Comparison of ENCODE assay signal across 1 mouse cellular context in the genomic region with DNA sequence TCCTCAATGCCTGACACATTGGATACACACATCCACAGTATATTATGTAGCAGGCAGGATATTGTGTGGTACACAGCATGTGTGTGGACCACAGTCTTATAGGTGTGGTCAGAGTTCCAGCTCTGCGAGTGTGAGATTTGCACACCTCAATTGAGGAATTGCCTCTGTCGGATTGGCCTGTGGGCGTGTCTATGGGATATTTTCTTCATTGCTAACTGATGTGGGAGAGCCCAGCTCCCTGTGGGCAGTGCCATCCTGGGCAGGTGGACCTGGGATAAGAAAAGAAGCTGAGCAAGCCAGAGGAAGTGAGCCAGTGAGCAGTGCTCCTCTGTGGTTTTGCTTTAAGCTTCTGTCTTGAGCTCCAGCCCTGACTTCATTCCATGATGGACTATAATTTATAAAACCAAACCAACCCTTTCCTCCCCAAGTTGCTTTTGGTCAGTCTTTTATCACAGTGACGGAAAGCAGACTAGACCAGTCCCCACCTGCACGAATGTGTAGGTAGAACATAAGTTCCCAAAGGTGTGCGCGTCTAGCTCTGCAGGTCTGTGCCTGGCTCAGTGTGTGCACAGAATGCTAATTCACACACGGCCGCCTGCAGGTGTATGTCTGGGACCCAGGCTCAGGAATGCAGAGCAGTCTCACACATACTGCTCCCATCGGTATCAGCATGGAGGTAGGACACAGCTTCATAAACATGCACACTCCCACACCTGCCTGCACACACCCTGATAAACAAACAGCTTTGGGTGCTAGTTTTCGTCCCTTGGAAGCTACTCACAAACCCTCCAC.
TF ChIP-seq lines count a peak whose summit lies in the region.

No protein-coding gene starts in this region.

TF ChIP-seq in CH12.LX, 34 proteins besides CTCF, POLR2A, EP300 and RAD21:
- TF ChIP-seq BHLHE40 (IDR thresholded peaks at IDR 0.05; ENCODE audit: low read depth, low read length) = no peak
TF ChIP-seq in CH12.LX: peak in this region for 0.
